Mouse (Mus musculus): ENCODE data around the gene Ccr3. TPM values are rescaled to one million over a fixed set of nuclear protein-coding genes. Genes with fewer than 3 reads are reported as not detected.
"Not testable (repeated sequence)": the region's sequence is repeated elsewhere in the genome, so short reads cannot be mapped to it uniquely, and the experiment has no call there.

Ccr3 gene
- total and polyA plus RNA-seq, 3 experiments: 0.04 TPM; not detected in 2

- Histone ChIP-seq H3K27ac (ENCODE audit: insufficient read depth, low read depth) (no peak within 1 kb of the TSS), H3K4me3 (replicated peaks in 1 of 3; ENCODE audit: low read depth in 2 of 3, low read length in 2 of 3, poor library complexity in 1 of 3) (no peak within 1 kb of the TSS), H3K9ac (ENCODE audit: insufficient read depth, low read depth) (no peak within 1 kb of the TSS), H3K27me3 (replicated peaks) (no peaks in the 10 kb centered on the region), H3K79me2 (replicated peaks; ENCODE audit: control insufficient read depth, extremely low read depth, insufficient read depth, poor library complexity, severe bottlenecking) (no peaks in the 10 kb centered on the region), H3K9me3 (replicated peaks; ENCODE audit: low read length) (no peaks in the 10 kb centered on the region), H3K4me1 (ENCODE audit: control insufficient read depth in 1 of 2, insufficient read depth in 2 of 2) (peaks cover 18 to 50% of the 10 kb centered on the region in 2 experiments), H3K36me3 (replicated peaks in 1 of 2; ENCODE audit: control insufficient read depth in 1 of 2, insufficient read depth in 1 of 2, low read length in 1 of 2) (no peaks in the 10 kb centered on the region), H3K4me2 (ENCODE audit: insufficient read depth, low read depth, poor library complexity, severe bottlenecking) (no peak within 1 kb of the TSS)
- DNase-seq (ENCODE audit: extremely low read depth): no peak
- in situ Hi-C loops (cut with MboI; ENCODE audit: low pct_ligation_motif_present, low pct_unique_long_range_greater_than_20kb, low sequenced_read_pairs) (no loop called here), dilution Hi-C loops (cut with MboI; ENCODE audit: extremely low pct_ligation_motif_present, extremely low pct_unique_long_range_greater_than_20kb, low sequenced_read_pairs) (no loop called here)
- TF ChIP-seq ZMIZ1 (IDR thresholded peaks at IDR 0.05; ENCODE audit: low read depth, low read length): no peak
- TF ChIP-seq TCF12 (IDR thresholded peaks at IDR 0.05; ENCODE audit: low read depth, low read length): no peak
- TF ChIP-seq GABPA (IDR thresholded peaks at IDR 0.05; ENCODE audit: insufficient replicate concordance, low read depth, low read length): no peak
- no peak for TF ChIP-seq E2F4 (IDR thresholded peaks at IDR 0.05; ENCODE audit: insufficient replicate concordance, low read depth, low read length)
- no peak for TF ChIP-seq ETS1 (conservative IDR thresholded peaks at IDR 0.05; ENCODE audit: low read depth, low read length)
- no peak for TF ChIP-seq MAZ (IDR thresholded peaks at IDR 0.05; ENCODE audit: low read depth, low read length)
- TF ChIP-seq CHD1 (IDR thresholded peaks at IDR 0.05; ENCODE audit: low read depth, low read length): no peak
- TF ChIP-seq MXI1 (IDR thresholded peaks at IDR 0.05; ENCODE audit: low read depth, low read length): no peak
- no peak for TF ChIP-seq ZC3H11A (IDR thresholded peaks at IDR 0.05; ENCODE audit: low read depth, low read length)
- TF ChIP-seq SIN3A (IDR thresholded peaks at IDR 0.05; ENCODE audit: low read length): no peak
Observed at GRCm38 (mm10) chr9:123978308-123978707, 43.5 kb upstream of the Ccr3 start, which contains the start of gene Ccr1l1. Ccr1l1 (minus strand) TSS chr9:123978408.

- H3K27me3 ChIP-seq (replicated peaks); H3K4me3 ChIP-seq (replicated peaks in 1 of 3; ENCODE audit: low read depth in 2 of 3, low read length in 2 of 3, poor library complexity in 1 of 3); H3K9me3 ChIP-seq (replicated peaks; ENCODE audit: low read length); H3K36me3 ChIP-seq (replicated peaks in 1 of 2; ENCODE audit: control insufficient read depth in 1 of 2, insufficient read depth in 1 of 2, low read length in 1 of 2); H3K27ac ChIP-seq (ENCODE audit: insufficient read depth, low read depth); DNase-seq (ENCODE audit: extremely low read depth); dilution Hi-C loops (cut with MboI; ENCODE audit: extremely low pct_ligation_motif_present, extremely low pct_unique_long_range_greater_than_20kb, low sequenced_read_pairs); H3K4me2 ChIP-seq (ENCODE audit: insufficient read depth, low read depth, poor library complexity, severe bottlenecking); in situ Hi-C loops (cut with MboI; ENCODE audit: low pct_ligation_motif_present, low pct_unique_long_range_greater_than_20kb, low sequenced_read_pairs); H3K9ac ChIP-seq (ENCODE audit: insufficient read depth, low read depth); H3K79me2 ChIP-seq (replicated peaks; ENCODE audit: control insufficient read depth, extremely low read depth, insufficient read depth, poor library complexity, severe bottlenecking): not testable (repeated sequence)
- peaks cover 20 to 60% of the 10 kb centered on the region in 2 experiments for H3K4me1 ChIP-seq (ENCODE audit: control insufficient read depth in 1 of 2, insufficient read depth in 2 of 2)
Observed at GRCm38 (mm10) chr9:123980858-123981475, 40.8 kb upstream of the Ccr3 start.

GRCm38 (mm10) chr9:123981909-123982308 is 39.9 kb upstream of the Ccr3 start:
- Histone ChIP-seq H3K4me2 (ENCODE audit: insufficient read depth, low read depth, poor library complexity, severe bottlenecking) (no peak overlapping the region), H3K9ac (ENCODE audit: insufficient read depth, low read depth) (no peak overlapping the region), H3K79me2 (replicated peaks; ENCODE audit: control insufficient read depth, extremely low read depth, insufficient read depth, poor library complexity, severe bottlenecking) (no peaks in the 10 kb centered on the region), H3K4me1 (ENCODE audit: control insufficient read depth in 1 of 2, insufficient read depth in 2 of 2) (peaks cover 18 to 58% of the 10 kb centered on the region in 2 experiments), H3K27me3 (replicated peaks) (no peaks in the 10 kb centered on the region), H3K27ac (ENCODE audit: insufficient read depth, low read depth) (no peak overlapping the region), H3K4me3 (replicated peaks in 1 of 3; ENCODE audit: low read depth in 2 of 3, low read length in 2 of 3, poor library complexity in 1 of 3) (no peak overlapping the region), H3K9me3 (replicated peaks; ENCODE audit: low read length) (no peaks in the 10 kb centered on the region), H3K36me3 (replicated peaks in 1 of 2; ENCODE audit: control insufficient read depth in 1 of 2, insufficient read depth in 1 of 2, low read length in 1 of 2) (no peaks in the 10 kb centered on the region)
- in situ Hi-C loops (cut with MboI; ENCODE audit: low pct_ligation_motif_present, low pct_unique_long_range_greater_than_20kb, low sequenced_read_pairs) (no loop called here), dilution Hi-C loops (cut with MboI; ENCODE audit: extremely low pct_ligation_motif_present, extremely low pct_unique_long_range_greater_than_20kb, low sequenced_read_pairs) (no loop called here)
- DNase-seq (ENCODE audit: extremely low read depth): no peak
- no peak for TF ChIP-seq E2F4 (IDR thresholded peaks at IDR 0.05; ENCODE audit: insufficient replicate concordance, low read depth, low read length)
- TF ChIP-seq TBP (conservative IDR thresholded peaks at IDR 0.05; ENCODE audit: low read depth, low read length): no peak
- no peak for TF ChIP-seq MAX (IDR thresholded peaks at IDR 0.05; ENCODE audit: low read length)
- no peak for TF ChIP-seq RCOR1 (conservative IDR thresholded peaks at IDR 0.05; ENCODE audit: low read depth, low read length)
- TF ChIP-seq ZMIZ1 (IDR thresholded peaks at IDR 0.05; ENCODE audit: low read depth, low read length): no peak
- no peak for TF ChIP-seq JUND (conservative IDR thresholded peaks at IDR 0.05; ENCODE audit: low read depth, low read length)
- no peak for TF ChIP-seq MXI1 (IDR thresholded peaks at IDR 0.05; ENCODE audit: low read depth, low read length)
- TF ChIP-seq SIN3A (IDR thresholded peaks at IDR 0.05; ENCODE audit: low read length): no peak
- TF ChIP-seq USF2 (conservative IDR thresholded peaks at IDR 0.05; ENCODE audit: low read depth, low read length): no peak
- TF ChIP-seq NELFE (IDR thresholded peaks at IDR 0.05; ENCODE audit: low read depth, low read length): no peak
- TF ChIP-seq ZC3H11A (IDR thresholded peaks at IDR 0.05; ENCODE audit: low read depth, low read length): no peak
- no peak for TF ChIP-seq JUN (IDR thresholded peaks at IDR 0.05; ENCODE audit: insufficient read depth, low read depth, low read length)
- no peak for TF ChIP-seq ETS1 (conservative IDR thresholded peaks at IDR 0.05; ENCODE audit: low read depth, low read length)
- no peak for TF ChIP-seq CHD1 (IDR thresholded peaks at IDR 0.05; ENCODE audit: low read depth, low read length)

Measured in CH12.LX (cell line).